Mouse (Mus musculus) left cerebral cortex, adult 6 months (tissue): Measurements from ENCODE around the gene Vmn1r218. TPM values are rescaled to one million over a fixed set of nuclear protein-coding genes. Genes with fewer than 3 reads are reported as not detected.

Experiments
- long read RNA-seq, 2 experiments: library from polyadenylated mRNA; unstranded; transcript quantifications; one replicate each; pipeline ENCODE4 v2.0.0; 2019 to 2020
- polyA plus RNA-seq: library from polyadenylated mRNA; unstranded; fragments of <200 nt; fragmentation: Nextera tagmentation; gene quantifications from 2 replicates; pipeline ENCODE4 v1.2.3, GENCODE M21; 2021

Gene Vmn1r218
- polyA plus RNA-seq = not detected in 2 replicates
- long read RNA-seq, experiment 1 = 0 reads
- long read RNA-seq, experiment 2 = 0 reads

GRCm38 (mm10) chr13:23133099-23133498, at the start of gene Vmn1r218:
Vmn1r218 (plus strand) TSS chr13:23133155.

GRCm38 (mm10) chr13:23118126-23118525, 14.8 kb upstream of the Vmn1r218 start, which contains the start of gene Vmn1r217:
Vmn1r217 (minus strand) TSS chr13:23118226.

GRCm38 (mm10) chr13:23159012-23159411, 26.1 kb downstream of the Vmn1r218 start, which contains the start of gene Vmn1r219:
Vmn1r219 (plus strand) TSS chr13:23159312.

GRCm38 (mm10) chr13:23187875-23188274, 54.9 kb downstream of the Vmn1r218 start, which contains the start of gene Vmn1r220:
Vmn1r220 (minus strand) TSS chr13:23187975.

Other genes with a start within 250 kb of the Vmn1r218 start
- not detected in 2 replicates for gene Vmn1r212, start 248.9 kb upstream of the Vmn1r218 start, polyA plus RNA-seq
- gene Vmn1r213, start 125.5 kb upstream of the Vmn1r218 start, polyA plus RNA-seq = not detected in 2 replicates
- not detected in 2 replicates for gene Vmn1r214, start 102.7 kb upstream of the Vmn1r218 start, polyA plus RNA-seq
- not detected in 2 replicates for gene Vmn1r215, start 65.1 kb upstream of the Vmn1r218 start, polyA plus RNA-seq
- gene Vmn1r217, start 14.9 kb upstream of the Vmn1r218 start, polyA plus RNA-seq = not detected in 2 replicates
- not detected in 2 replicates for gene Vmn1r219, start 26.2 kb downstream of the Vmn1r218 start, polyA plus RNA-seq
- gene Vmn1r220, start 54.8 kb downstream of the Vmn1r218 start, polyA plus RNA-seq = not detected in 2 replicates
- not detected in 2 replicates for gene Vmn1r221, start 81.0 kb downstream of the Vmn1r218 start, polyA plus RNA-seq
- not detected in 2 replicates for gene Vmn1r222, start 102.8 kb downstream of the Vmn1r218 start, polyA plus RNA-seq
- gene Vmn1r223, start 114.0 kb downstream of the Vmn1r218 start, polyA plus RNA-seq = not detected in 2 replicates
- 11.4 and 15.5 TPM in 2 replicates for gene Zfp322a, start 236.1 kb downstream of the Vmn1r218 start, polyA plus RNA-seq